Mouse (Mus musculus) cerebellum, postnatal 14 days (tissue): ENCODE data around the gene Scrg1.
"Not testable (repeated sequence)": the region's sequence is repeated elsewhere in the genome, so short reads cannot be mapped to it uniquely, and the experiment has no call there.

Source experiments
- DNase-seq, 2 experiments: peaks; one replicate each; pipeline ENCODE4 v3.0.0; 2021; ENCODE audit warnings: mixed read lengths in 2 of 2

Scrg1 gene

DNA sequence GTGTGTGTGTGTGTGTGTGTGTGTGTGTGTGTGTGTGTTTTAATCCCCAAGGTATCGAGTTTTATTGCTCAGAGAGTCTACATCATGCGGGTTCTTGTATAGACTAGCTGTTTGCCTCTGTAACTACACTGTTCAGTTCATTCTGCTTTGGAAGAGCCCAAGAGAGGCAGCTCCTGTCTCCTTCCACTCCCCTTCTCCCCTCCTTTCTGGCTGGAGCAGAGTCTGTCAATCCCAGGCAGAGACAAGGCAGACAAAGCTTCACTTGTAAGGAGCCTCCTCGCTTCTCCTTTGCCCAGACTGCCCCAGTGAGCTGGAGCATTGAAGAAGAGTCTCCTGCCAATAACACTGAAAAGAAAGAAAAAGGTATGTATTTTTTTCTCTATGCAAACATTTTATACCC is at the start of gene Scrg1:
TSS of gene Scrg1 (plus strand) at position 159 of the 400 bp plus-strand sequence.
- no peak for DNase-seq

DNA sequence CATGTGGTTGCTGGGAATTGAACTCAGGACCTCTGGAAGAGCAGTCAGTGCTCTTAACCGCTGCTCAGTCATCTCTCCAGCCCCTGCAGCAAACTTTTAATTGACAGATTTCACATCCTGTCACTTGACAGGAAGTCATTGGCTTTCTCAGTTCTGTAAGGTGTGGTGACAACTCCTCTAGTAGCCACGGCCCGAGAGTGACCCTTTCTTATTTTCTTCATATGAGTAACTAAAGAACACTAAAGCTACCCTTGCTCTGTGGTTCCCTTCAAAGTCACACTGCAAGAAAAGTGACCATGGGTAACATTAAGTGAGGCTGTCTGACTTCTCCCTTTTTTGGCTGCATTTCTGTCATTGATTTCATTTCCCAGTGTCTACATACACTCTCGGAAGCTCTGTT is 49.4 kb upstream of the Scrg1 start:
- DNase-seq, result no peak

DNA sequence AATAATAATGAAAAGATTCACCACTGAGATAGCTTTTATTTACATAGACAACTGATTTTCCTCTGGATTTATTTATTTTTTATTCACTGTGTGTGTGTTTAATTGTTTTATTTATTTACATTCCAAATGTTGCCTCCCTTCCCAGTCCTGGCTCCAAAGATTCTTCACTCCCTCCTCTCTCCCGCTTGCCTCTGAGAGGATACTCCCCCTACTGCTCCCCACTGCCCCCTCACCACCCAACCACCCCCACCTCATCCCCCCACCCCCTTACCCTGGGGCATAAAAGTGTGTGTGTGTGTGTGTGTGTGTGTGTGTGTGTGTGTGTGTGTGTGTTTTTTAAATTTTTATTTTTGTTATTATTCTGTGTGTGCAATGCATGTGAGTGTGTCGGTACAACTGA is 46.4 kb upstream of the Scrg1 start:
- DNase-seq, result no peak

DNA sequence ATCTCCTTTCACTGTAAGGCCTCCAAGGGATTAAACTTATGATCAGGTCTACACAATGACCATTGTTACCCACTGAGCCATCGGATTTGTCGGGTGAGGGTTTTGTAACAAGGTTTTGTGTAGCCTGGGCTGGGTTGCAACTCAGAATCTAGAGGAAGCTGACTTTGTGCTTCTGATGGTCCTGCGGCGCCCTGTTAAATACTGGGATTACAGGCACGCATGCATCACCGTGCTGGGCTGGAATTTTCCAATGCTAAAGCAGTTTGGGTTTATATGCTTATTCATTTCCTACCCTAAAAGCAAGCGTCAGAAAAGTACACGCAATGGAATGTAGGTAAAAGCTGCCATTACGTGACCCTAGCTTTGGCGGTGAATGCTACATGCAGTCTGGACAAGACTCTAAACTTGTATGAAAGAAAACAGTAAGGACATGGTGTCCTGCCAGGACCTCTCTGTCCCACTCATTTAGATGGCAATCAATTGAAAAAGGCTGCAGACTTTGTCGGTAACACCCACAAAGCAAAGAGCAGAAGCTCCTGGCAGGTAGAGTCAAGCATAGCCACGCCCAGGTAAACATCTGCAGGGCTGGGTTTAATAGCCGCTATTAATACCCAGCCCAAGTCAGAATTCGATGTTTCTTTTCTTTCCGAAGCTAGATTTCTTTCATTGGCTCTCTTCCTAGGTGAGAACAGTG is 45.8 kb upstream of the Scrg1 start:
- DNase-seq, result no peak

DNA sequence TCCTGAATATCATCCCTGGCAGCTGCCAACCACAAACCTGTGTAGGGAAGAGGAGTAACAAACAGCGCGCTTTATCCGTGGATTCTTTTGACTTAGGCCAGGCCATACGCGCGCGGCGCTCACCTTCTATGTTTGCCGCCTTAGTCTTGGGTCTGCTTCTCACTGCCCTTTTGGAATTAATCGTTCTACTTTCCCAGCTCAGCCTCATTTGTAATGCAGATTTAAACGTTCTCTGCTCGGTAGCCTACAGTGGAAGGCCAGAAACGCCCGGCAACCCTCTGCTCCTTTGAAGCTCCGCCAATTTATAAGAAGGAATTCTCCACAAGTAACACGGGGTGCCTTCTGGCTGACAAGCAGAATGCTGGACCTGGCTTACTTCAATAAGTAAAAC is 45.3 kb upstream of the Scrg1 start:
- peak; percentile 19 to 47 for DNase-seq

DNA sequence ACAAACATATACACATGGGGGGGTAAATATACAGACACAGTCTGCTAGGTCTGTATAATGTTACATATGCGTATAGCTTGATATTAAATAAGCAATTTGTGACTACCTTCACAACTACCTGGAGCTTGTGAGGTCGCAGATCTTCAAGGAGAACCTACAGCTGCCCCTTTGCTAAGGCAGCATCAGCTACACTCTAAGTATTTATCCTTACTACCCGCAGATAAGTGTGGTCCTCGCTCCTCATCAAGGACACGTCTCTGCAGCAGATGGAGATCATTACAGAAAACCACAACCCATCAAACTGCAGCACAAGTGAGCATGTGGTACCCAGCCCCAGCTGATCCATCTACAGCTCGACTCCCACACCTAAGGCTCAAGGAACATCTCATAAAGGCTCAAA is 44.4 kb upstream of the Scrg1 start:
- DNase-seq, result no peak

DNA sequence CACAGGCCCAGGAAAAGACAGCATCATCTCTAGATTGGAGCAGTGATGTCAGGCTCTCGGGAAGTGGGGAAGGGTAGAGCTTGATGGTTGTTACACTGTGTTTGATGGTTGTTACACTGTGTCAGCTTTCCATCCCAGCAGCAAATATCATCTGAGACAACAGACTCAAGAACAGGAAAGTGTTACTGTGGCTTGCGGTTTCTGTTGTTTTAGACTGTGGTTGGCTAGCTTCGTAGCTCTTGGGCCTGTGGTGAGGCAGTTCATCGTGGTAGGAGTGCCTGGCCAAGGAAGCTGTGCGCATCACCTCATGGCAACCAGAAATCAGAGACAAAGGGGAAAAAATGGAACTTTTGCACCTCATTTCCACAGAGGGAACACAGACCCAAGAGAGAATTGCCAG is 38.9 kb upstream of the Scrg1 start:
- no peak for DNase-seq

DNA sequence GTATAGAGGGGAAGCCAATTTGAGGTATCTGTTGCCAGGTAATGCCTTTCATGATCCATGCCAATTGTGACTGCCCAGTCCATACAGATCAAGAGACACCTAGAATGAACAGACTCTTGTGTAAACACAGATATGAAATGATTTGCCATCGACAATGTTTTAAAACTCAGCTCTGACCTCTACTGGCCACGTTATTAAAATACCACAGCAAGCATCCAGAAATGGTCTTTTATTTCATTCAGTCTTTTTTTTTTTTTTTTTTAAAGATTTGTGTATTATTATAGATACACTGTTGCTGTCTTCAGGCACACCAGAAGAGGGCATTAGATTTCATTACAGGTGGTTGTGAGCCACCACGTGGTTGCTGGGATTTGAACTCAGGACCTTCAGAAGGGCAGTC is 29.6 kb upstream of the Scrg1 start:
- DNase-seq, result peak; percentile 56 to 59

DNA sequence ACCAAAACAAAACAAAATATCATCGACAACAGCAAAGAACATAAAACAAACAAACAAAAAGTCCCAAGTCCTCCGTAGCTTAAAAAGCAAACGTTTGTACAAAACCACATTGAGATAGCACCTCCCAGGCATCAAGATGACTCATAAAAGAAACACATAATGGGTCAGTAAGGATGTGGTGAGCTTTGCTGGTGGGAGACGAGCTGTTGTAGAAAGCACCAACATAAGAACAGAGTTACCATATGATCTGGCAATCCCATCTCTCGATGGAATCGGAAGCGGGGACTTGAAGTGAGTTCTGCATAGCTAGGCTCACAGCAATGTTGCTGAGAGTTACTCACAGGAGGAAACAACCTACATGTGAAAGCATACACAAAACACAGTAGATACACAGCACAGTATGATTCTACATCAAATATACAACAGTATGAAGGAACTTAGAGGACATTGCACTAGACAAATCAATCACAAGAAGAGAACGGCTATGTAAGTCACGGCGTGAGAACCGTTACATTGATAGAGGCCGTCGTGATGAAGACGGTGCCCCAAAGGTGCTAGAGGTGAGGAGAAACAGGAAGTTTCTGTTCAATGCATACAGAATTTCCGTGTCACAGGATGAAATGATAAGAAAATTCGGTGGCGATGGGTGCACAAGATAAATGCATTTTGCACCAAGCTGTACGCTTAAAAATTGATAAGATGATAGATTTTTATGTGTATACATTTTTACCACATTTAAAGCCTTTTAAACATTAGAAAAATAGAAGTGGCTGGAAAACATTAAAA is 27.9 kb upstream of the Scrg1 start:
- DNase-seq, result no peak

DNA sequence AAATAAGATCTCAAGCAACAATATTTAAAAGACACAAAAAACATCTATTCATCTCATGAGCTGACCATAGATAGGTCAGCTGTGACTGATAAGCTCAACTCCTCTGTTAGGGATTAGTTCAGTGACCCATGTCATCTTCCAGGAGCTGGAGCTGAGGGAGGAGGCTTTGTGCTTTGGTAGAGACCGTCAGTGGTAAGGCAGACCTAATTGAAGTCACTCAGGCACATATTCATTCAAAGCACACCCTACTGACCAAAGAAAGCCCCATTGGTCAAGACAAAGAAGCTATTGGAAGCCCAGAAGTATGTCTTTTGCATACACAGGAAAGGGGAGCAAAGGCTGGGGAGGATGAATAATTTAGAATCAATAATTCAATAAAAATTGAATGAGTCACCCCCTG is 27.2 kb upstream of the Scrg1 start:
- DNase-seq, result no peak

DNA sequence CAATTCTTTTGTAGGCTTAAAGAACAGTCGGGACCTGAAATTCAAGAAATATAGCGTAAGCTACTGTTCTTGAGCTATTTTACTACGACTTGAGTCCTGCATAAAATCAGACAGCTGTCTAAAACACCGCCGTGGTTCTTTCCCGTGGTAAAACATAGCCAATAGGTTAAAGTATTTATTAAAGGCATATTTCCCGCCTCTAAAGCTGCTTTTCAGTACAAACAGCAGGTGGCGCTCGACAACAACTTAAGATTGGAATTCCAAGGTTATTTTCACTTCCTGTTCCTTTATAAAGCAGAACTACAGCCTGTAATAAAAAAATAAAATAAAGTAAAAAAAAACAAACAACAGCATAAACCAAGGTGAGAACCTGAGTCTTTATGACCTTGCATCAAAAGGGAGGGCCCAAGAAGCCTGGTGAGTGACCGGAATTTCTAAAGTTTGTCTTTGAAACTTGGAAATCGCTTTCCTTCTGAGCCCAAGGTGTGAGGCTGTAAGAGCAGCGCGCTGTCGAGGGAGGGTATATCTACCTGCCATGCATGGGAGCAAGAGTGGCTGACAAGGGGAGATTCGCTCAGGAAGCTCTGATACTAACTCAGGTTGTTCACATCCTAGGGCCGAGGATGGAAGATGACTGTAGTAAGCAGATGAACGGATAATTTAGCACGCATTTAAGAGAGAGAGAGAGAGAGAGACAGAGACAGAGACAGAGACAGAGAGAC is 26.4 kb upstream of the Scrg1 start:
- peak; percentile 83 to 87 for DNase-seq

DNA sequence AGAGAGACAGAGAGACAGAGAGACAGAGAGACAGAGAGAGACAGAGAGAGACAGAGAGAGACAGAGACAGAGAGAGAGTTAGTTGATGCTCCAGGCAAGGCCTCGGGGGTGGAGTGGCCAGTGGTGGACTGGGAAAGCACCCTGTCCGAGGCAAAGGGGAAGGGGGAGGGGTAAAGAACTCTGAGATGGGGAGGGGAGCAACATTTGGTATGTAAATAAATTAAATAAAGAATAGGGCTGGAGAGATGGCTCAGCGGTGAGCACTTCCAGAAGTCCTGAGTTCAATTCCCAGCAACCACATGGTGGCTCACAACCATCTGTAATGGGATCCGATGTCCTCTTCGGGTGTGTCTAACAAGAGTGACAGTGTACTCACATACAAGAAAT is 25.8 kb upstream of the Scrg1 start:
- not testable (repeated sequence) for DNase-seq

DNA sequence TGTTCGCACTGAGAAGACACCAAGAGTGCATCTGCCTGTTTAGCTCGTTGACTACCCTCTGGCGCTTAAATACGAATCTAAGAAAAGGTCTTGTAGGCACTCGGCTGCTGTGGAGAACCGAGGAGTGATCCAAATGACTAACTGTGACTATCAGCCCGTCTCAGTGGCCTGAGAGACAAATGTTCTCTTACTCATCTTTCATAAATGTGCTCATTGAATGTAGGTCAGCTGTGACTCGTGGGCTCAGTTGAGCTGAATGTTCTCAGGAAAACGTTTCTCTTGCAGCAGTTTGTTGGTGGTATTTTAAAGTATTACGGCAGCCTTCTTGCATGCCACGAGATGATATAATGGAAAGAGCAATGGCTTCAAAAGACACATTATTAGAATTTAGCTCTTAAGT is 24.8 kb upstream of the Scrg1 start:
- DNase-seq, result no peak

DNA sequence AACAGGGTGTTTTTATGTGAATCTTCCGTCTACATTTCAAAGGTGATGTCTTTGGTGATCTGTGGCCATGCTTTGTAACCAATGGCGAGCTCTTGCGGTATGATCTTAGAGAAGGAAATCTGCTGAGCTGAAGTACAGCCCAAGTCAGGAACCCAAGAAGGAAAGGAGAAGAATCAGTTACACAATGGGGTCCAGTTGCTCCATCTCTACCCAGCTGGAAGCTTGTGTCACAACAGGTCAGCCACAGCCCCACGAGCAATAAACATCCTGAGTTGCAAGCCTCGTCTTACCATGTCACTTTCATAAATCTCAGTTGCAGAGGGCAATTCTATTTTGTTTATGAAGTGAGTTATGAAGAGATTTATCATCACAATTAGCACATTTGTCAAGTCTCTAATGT is 22.9 kb upstream of the Scrg1 start:
- no peak for DNase-seq

DNA sequence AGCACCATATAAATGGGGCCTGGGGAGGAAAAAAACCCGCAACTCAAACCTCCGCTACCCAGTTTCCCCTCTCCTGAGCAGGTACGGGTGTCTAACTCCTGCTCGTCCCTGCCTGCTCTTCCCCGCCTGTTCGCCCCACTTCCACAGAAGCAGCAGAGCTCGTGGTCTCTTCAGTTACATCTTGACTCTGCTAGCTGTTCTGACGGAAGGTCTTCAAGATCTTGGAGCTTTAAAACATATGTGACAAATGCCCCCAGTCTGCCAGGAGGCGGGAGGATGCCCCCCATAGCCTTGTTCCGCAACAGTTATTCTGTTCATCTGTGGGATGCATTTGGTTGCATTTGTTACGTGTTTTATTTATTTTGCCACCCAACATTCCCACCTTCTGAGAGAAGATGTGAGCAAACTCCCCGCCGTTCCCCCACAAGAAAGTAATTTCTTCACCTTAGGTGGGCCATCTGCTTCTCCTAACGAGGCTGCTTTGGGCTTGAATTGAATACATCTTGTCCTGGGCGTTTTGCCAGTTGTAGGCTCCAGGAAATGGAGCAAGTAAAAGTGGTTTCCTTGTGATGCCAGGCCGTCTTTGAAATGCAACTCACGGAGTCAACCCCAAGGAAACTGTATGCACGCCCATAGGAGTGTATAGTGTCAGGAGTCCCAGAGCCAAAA is 19.8 kb upstream of the Scrg1 start:
- peak; percentile 78 to 81 for DNase-seq

DNA sequence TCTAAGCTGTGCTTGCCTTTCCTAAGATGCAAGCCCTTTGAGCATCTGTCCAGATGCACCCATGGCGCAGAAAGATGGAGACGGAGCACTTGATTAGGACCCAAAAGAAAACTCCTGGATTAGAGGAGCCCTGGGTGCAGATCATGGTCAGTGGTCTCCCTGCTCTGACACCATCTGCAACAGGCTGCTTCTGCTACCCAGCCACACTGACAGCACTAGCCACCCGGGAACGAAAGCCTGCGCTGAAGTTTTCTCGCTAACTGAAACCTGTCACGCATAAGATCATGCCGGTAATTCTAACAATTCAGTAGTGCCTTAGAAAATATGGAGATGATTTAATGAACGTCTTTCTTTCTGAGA is 19.3 kb upstream of the Scrg1 start:
- peak in 1 of 2 experiments; percentile 28 for DNase-seq

DNA sequence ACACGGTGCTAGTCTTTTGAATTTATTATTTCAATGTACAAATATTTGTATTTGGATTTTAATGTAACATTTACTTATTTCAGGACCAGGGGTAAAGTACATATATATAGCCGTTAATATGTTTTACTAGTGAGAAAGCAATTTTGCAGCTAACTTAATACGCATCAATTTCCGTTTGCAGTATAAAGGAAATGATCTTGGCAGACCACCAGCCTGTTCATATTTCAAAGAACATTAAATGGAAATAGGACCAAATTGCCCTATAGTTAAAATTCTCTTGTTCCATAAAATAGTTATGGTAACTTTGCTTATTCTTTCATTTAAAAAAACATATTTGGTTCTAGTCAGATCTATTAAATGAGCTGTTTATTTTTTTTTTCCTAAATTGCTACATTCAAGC is 14.6 kb upstream of the Scrg1 start:
- no peak for DNase-seq

DNA sequence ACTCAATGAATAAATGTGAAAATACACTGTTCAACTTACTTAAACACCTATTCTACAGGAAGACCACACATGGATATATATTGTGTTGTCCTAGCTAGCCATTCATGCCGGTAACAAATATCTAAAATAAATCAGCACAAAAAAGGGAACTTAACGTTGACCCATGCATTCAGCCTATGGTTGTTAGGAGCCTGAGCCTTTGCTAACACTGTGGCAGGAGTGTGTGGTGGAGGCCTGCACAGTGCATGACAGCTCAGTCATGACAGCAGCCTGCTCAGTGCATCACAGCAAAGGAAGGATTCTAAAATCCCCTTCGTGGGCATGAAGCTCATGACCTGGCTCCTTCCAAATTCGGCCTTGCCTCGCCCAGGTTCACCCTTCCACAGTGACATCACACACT is 14.2 kb upstream of the Scrg1 start:
- DNase-seq, result no peak

DNA sequence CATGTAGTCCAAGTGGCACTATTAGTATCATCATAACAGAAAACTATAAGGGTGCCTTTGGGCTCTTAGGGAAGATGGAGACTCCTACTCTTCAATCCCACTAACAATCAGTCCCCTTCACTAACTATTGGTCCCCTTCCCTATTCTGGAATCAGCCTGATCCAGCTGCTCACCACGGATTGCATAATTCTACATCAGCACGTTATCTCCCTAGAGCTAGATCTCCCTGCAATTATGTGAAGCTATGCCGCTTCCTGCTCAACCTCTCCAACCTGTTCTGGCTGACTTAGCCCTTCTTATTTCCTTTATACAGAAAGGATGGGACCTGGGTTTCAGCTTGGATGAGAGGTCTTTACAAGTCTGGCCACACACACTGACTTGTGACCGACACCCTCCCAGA is 12.4 kb upstream of the Scrg1 start:
- no peak for DNase-seq

DNA sequence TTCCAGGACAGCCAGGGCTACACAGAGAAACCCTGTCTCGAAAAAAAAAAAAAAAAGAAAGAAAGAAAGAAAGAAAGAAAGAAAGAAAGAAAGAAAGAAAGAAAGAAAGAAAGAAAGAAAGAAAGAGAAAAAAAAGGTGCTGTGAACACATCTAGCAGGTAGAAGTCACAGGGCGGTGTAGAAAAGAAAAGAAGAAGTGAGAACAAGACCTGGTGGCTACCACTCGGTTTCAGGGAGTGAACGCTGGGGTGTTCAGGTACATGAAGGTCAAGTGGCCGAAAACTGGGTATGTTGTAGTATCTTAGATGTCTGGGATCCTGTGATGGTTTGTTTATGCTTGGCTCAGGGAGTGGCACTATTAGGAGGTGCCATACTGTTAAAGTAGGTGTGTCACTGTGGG is 9.8 kb upstream of the Scrg1 start:
- DNase-seq, result not testable (repeated sequence)

DNA sequence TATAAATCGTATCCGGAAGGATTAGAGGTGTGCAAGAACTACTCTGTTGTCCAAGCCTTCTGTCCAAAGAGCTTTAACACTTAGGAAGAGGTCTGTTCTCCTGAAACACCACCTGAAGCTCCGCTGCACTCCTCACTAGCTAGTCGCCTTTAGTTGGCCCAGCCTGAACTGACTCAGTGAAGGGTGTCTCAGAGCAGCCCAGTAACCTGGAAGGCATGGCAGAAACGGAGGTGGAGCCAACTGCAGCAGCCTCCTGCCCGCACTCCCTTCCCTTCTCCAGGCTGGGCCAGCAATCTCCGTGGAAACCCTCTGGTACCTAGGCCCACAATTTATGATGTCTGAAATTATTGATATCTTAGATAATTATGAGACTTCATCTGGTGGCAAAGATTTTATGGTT is 5.0 kb upstream of the Scrg1 start:
- DNase-seq, result no peak

DNA sequence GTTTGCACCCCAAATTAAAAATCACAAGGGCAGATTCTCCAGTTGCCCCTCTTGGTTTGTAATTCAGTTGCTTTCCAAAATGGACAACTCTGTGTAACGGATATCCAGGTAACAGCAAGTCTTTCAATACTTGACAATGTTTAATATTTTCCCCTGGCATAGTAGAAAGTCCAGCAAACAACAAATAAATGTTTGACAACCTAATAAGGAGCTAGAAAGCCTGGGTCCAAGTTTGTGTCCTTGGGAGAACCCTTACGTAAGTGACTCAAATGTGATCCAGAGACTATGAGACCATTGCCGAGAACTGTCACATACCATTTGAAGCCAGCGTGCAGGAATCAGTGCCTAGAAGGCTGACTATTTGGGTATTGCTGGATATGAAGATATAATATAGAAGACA is 3.8 kb upstream of the Scrg1 start:
- DNase-seq, result no peak

DNA sequence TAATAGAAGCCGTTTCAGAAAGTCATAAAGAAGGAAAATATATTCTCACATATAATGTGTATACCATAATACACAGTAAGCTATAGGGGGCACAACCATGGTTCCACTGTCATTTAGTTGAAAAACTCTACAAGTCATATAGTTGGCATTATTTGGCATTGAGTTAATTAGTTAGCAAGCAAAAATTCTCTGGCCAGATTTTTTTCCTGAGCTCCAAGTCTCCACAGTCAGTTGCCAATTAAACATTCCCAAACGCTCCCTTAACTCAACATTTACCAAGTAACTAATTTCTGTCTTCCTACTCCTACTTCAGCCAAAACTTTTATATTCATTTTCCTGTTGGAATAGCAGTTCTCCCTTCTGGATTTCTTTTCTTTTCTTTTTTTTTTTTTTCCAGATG is 2.4 kb upstream of the Scrg1 start:
- DNase-seq, result no peak

DNA sequence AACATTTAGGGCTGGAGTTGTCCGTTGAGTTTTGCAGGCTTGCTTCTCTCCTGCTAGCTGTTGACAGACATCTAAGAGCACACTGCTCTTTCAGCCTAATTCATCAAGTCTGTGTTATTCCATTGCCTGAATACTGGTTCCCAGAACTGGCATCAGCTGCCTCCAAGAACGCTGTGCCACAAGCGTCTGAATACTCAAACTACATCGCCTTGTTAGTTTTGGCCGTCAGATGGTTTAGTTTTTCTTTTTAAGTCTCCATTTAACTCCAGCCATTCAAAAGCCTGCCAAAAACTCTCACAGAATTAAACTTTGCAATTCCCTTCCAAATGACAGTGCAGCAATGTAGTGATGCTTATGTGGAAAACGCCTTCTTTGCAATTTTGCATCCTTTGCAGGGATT is 1.4 kb downstream of the Scrg1 start:
- DNase-seq, result no peak
